Mouse (Mus musculus): Measurements from ENCODE around the gene Sbds.

GRCm38 (mm10) chr5:130268976-130269375 is 13.6 kb upstream of the Sbds start:
- TF ChIP-seq CTCF (IDR thresholded peaks at IDR 0.05) (no peak), EP300 (IDR thresholded peaks at IDR 0.05) (no peak)
